Mouse (Mus musculus) gastrocnemius, postnatal 4 days (tissue): Measurements from ENCODE around the gene Col5a1. TPM values are rescaled to one million over a fixed set of nuclear protein-coding genes. Genes with fewer than 3 reads are reported as not detected.

Experiments used
- DNase-seq, 2 experiments: peaks; one replicate each; pipeline ENCODE4 v3.0.0; 2021 to 2022; ENCODE audit warnings: low spot score in 2 of 2, mixed read lengths in 2 of 2
- total RNA-seq, 2 experiments: library from RNA; stranded (reverse); gene quantifications; 2 replicates each; pipeline ENCODE4 v1.2.3; 2021

The Col5a1 gene
- total RNA-seq, 2 experiments from 2014 or later, result 479 to 480 TPM

DNA sequence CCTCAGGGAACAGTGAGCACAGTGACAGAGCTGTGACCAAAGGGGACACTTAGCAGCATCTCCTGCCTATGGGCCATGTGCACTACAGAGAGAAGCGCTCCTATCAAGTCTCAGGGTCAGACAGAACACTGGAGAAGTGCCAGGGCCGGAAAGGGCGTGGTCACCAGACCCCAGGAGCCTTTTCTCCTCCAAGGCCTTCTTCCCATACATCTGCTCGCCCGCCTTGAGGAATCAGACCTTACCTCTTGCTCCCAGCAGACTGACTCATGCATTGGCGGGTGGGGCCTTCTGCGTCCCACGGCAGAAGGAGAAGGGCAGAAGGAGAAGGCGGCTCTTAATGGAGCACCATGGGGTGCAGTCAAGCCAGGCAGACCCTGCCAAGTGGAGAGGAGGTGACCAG lies 145.6 kb downstream of the Col5a1 start:
- no peak for DNase-seq

DNA sequence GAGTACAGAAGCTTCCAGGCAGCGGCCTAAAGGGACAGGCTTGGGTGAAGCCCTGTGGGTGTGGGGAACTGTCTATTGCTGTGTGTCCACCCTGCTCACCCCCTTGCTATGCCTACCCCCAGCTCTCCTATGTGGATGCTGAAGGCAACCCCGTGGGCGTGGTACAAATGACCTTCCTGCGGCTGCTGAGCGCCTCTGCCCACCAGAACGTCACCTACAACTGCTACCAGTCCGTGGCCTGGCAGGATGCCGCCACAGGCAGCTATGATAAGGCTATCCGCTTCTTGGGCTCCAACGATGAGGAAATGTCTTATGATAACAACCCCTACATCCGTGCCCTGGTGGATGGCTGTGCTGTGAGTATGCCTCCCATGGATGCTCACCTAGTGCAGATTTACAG lies 146.2 kb downstream of the Col5a1 start:
- DNase-seq, result no peak

DNA sequence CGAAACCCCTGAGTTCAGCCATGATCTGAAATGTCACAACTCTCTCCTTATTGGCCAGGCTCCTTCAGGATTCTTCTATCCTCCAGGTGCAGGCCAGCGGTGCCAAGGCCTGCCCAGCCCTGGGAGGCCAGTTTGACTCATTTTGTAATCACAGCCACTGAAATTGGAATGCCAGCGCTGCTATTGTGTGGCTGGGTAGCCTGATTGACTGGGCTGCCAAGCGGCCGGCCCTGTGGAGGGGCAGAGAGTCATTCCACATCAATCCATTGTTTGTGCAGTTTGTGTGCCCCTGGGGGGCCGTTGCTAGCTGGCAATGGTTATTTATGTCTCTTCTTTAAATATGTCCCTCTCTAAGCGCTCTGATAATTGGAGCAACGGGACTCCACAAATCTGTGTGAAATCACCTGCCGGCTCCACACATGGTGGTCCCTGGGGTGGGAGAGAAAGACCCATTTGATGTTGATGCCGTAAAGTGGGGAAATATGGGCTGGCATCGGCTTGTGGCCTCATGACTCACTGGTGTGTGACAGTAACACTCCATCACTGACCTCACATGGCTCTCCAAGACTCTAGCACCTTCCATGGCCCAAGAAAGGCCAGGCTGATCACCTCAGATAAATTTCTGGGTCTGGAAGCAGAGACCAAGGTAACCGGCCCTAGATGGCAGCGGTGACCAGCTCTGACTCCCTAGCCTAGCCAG lies 147.9 kb downstream of the Col5a1 start:
- DNase-seq, result no peak

DNA sequence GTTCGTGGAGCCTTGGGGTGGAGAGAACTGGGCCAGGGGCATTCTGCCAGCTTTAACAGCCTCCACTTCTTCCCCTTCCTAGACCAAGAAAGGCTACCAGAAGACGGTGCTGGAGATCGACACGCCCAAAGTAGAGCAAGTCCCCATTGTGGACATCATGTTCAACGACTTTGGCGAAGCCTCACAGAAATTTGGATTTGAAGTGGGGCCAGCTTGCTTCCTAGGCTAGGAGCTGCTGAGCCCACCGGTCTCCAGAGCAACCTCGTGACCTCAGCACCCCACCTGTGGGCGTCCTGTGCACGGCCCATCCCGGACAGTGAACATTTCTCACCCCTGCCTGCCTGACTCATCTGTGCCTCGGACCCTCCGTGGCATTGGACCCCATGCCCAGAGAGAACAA lies 150.6 kb downstream of the Col5a1 start:
- DNase-seq, result no peak

DNA sequence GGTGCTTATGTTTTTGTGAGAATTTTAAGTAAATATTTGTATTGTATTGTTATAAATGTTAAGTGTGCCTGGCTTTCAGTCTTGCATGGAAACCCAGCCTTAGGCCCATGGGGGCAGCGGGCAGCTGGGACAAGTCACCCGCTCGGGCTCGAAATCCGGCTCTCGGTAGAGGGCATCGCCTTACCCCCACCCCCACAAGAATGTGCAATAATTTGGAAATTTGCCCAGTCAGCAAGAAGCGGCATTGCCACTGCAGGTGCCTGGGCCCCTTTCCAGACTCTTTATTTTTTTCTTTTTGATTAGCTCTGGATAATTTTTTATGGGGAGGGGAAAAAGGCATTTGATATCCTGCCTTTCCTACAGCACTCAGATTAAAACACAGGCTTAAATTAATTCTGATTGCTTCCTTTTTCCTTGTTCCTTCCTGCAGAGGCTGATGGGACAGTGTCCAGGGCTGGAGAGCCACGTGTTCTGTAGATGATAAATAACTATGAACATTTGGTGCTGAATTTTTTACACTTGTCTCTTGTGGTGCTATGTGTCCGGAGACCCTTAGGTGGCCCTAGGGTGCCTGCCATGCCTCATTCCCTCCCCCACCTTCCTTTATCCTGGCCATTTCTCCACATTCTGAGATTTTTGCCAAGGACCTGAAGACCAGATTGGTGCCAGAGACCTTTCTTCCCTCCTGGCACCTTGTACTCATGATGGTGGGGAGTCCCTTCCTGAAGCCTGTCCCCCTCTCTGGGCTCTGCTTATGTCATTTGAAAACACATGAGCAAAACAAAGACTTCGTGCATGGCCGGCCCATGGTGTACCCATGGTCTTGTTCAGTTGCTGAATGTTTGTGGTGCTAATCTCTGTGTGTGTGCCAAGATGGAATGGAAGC lies 151.5 kb downstream of the Col5a1 start:
- DNase-seq, result no peak

DNA sequence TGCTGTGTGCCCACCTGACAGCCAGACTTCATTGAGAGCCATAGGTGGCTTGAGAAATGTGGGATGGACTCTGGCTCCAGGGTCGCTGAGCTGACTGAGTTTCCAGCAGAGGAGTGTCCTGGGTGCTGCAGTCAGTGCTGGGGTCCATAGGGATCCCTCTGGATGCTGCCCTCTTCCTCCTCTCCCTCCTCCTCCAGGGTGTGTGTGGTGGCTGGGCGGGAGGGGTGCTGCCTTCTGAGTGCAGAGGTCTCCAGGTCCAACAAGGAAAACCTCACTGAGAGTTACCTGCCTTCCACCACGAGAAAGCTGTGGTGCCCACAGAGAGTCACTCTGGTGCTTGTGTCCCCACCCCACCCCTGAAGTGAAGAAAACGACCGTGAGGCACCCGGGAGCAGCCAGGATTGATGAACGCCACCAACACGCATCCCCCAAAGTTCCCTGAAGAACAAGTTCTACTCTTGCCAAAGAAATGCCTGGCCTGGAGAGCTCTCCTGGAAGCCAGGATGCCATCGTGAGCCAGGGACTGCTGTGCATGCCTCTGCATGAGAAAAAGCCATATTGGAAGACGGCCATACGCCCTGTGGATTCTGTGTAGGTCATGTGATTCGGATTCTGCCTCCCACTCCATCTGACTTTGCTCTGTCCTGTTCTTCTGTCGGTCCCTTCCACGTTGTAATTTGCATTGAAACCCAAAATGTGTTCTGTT lies 152.3 kb downstream of the Col5a1 start:
- no peak for DNase-seq

DNA sequence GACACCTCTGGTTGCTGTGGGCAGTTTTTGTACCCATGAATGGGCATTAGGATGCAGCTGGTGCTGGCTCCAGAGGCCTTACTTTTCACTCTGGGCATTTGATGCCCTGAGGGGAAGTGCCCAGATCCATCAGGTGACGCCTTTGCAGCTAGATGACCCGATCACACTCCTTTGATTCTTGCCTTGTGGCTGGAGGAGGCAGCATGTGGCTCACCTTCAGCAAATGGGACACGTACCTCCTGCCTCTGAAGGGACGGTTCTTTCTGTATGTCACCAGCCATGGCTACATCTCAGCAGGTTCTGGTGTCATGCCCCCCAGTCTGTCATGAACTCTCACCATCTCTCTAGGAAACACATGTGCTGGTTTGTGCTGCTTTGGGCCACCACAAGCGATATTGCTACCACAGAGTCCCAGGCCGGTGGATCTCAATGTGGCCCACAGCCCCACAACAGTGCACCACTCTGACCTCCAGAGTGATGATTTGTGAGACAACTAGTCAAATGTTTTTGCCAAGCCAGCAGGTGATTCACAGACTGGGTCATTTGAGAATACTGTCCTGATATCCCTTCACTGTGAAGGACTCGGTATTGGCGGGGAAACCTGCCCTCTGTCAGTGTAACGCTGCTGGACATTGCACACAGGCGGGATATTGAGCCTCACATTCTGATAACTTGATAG lies 153.6 kb downstream of the Col5a1 start:
- DNase-seq, result no peak

DNA sequence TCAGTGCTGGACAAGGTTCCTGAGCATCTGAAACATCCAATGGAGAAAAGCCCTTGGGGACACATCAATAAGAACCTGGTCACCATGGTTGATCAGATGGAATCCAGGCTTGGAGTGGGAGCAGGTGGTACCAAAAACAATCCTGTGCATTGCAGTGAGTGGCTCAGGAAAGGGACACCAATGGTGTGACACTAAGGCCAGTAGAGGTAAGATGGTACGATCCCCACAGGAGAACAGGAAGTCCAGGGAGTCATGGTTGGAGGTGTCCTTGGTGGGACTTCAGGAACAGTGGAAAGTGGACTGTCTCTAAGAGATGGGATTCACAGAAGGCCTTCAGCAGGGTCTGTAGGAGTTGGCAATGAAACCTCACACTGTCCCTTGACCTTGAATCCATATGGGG lies 154.2 kb downstream of the Col5a1 start:
- no peak for DNase-seq

DNA sequence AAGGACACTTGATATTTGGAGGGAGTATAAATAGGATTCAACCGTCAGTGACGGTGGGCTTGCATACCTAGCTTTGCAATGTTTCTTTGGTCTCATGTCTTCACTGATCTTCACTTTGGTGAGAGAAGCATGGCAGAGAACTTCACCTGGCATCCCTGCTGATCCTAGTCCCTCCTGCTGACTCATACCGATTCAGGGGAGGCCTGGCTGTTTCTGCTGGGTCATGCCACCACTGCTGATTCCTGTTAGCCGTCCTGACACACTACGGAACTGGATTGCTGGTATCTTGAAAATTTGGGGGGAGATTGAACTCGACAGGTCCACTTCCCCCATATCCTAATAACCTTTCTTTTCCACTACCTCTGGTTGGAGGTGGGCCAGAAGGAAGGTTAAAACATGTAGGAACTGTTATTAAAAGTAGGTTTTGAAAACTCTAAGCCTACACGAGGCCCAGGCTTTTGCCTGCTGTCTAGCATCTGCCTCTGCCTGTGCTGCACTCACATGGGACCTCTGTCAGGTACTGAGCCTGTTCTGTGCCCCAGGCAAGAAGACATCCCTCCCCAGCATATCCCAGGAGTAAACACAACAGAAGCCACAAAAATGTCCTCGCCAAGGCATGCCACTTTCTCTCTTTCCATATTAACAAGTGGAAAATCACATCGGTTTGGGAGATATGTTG lies 158.8 kb downstream of the Col5a1 start:
- no peak for DNase-seq

DNA sequence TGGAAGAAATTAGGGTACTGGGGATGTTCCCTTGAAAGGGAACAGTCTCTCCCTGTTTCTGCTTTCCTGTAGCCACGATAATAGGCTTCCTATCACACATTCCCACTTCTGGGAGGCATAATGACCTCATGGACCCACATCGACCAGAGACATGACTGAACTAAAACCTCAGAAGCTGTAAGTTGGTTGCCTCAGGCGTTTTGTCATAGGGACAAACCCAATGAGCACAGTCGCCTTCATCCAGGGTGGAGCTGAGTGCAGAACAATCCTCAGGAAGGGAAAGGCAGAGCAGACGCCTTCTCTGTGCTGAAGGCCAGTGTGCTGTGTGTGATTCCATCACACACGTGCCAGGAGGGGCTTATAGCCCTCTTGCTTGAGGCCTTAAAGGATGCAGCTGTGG lies 160.1 kb downstream of the Col5a1 start:
- DNase-seq, result no peak

DNA sequence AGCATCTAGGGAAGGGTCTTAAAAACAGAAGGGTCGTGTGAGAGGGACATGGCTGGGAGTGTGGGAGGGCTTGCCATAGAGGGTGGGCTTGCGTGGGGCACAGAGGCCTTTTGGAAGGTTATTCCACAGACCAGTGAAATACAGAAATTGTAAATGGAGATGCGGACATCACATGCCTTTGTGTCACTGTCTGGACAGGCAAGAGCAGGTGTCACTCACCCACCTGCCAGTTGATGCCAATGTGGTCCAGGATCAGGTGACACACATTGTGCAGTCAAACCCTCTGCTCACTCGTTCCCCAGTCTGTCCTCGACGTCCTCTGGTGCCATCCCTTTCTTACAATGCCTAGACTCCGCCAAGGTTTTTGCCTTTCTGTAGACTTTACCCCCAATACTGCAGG lies 160.9 kb downstream of the Col5a1 start:
- DNase-seq, result no peak

DNA sequence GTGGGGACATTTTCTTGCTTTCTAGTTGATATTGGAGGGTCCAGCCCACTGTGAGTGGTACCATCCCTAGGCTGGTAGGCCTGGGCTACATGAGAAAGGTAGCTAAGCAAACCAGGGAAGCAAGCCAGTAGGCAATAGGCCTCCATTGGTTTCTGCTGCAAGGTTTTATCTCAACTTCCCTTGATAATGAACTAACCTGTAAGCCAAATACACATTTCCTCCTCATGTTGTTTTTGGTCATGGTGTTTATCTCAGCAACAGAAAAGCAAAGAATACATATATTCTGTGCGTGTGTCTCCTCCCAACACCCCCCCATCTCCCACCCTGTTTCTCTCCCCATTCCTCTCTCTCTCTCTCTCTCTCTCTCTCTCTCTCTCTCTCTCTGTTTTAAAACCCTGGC lies 173.7 kb downstream of the Col5a1 start:
- no peak for DNase-seq

DNA sequence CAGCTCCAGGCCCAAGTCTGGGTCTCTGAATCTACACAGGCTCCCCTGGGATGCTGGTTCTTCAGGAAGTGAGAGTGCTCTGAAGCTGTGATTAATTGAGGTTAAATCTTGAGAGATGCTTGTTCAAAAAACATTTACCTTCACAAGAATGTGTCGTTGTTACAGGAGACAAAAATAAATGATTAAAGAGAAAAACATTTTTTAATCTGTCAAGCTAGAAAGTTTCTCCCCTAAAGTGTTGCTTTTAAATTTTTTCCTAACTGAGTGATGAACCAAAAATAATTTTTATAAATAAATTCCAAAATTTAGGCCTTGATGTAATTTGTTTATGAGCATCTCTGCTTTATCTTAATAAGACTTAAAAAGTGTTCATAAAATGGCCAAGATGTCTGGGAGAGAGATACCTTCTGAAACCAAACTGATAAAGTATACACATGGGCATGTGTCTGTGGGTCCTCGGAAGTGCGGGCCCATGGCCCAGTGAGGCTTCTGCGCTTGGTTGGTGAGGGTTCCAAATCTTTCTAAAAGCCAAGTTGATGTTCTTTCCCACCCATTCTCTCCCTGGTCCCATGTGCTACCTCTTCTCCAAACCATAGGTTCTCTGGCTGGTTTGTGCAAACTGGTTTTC lies 177.6 kb downstream of the Col5a1 start:
- DNase-seq, result no peak

DNA sequence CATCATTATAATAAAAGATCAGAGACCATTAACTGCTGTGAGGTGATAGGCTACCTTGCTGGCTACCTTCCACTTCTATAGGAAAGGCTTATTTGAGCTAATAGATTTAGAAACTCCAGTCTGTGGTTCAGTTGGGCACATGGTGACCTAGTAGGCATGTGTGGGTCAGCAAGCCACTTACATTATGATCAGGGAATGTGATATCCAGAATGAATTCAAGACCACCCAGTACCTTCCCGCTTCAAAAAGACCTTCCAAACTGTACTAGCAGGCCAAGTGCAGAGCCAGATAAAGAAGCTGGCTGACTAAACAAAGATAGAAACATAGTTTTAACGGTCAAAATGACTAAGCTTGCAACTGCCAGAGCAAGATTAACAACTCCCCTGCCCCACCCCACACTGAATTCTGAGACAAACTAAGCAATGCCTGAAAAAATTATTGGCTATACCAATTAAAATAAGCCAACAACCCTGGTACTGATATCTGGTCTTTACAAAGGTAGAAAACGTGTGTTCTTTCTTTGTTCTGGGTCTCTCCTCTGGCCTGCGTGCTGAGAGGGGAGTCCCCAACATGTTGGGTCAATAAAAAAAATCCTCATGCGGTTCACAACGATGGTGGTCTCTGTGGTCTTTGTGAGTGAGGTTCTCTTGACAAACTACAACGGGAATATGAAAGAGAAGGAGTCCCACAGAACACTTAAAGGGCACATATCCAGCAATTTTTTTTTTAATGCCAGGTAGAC lies 178.3 kb downstream of the Col5a1 start:
- no peak for DNase-seq

DNA sequence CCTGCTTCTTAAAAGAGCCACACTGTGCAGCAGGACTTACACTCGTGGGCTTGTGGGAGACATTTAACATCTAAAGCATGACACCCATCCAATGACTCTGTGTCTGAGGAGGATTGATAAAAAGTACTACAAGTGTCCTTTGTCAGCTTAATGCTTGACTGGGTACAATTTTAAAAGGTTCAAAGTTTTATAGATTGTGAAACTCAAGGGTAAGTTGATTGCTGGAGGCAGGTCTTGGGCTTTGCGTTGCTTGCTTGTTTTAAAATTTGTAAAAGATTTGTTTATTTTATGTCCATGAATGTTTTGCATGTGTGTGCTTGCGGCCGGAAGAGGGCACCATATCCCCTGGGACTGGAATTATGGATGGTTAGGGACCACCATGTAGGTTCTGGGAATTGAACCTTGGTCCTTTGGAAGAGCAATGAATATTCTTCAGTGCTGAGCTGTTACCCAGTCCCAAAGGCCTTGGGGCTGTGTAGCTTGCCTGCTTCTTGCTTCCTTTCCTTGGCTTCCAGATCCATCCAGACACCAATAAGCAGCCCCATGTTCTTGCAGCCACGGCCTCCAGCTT lies 178.9 kb downstream of the Col5a1 start:
- no peak for DNase-seq

DNA sequence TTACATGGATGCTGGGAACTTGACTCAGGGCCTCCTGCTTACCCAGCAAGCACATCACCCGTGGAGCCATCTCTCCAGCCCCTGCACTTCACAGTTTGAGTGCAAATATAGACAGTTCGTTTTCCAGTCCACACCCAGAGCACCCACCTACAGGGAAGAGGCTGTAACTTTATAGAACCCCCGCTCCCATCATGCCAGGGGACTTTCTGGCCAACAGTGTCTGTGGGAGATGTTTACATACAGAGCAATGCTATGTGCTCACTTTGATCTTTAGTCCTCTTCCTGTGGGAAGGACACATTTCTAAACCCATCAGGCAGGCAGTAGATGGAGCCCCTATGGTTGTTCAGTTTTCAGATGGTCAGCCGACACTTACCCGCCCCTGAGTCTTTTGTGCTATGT lies 180.5 kb downstream of the Col5a1 start:
- DNase-seq, result no peak

DNA sequence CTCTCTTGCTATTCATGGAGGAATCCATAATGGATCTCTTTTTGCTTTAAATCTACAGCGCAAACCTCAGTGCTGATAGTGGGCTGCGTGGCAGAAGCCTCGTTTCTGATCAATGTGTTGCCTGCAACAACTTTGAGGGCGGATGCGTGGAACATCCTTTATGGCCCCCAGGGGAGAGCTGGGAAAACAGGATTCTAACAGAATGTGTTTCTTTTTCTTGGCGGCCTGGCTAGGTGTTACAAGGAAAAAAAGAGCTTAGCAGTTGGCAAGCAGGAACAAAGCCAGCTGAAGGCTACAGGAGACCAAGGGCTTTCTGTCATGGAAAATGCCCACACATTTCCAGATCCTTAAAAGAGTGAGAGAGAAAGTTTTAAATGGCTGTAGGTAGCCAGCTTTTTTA lies 180.9 kb downstream of the Col5a1 start:
- DNase-seq, result peak in 1 of 2 experiments; percentile 19

DNA sequence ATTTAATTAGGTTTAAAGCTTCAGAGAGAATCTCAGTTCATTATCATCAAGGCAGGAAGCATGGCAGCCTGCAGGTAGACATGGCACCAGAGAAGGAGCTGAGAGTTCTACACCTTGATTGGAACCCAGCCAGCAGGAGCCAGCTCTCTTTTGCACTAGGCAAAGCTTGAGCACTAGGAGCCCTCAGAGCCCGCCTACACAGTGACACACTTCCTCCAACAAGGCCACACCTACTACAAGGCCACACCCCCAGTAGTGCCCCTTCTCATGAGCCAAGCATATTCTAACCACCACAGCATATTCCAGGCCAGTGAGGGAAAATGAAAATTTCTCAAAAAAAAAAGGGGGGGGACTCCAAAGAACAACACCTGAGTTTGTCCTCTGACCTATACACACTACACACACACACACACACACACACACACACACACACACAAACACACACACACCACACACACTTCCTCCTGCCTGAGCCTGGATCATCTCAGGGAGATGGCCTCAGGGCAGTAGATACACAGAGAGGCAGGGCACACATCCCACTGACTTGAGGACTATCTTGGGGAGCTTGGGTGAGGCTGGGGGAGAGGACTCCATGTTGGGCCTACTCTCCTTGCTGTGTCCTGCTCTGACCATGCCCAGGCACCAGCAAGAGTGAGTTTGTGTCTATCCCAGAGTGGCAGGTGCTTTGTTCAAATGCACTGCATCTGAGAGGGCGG lies 181.8 kb downstream of the Col5a1 start:
- DNase-seq, result no peak

DNA sequence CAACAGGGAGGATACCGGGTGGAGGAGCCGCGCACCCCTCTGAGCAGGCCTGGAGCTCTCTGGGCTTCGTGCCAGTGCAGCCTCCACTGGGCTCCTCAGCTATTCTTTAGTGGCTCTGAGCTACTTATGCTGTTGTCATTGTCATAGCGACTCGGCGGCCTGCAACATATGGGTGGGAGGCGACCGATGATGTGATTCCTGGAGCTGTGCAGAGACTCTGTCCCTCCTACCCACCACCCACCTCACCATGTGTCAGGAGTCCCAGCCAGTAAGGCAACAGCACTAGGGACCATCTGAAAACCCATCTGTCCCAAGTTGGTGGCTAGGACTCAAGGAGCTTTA lies 182.3 kb downstream of the Col5a1 start:
- no peak for DNase-seq
